7 mouse cellular contexts compared by ENCODE assay signal in the genomic region with DNA sequence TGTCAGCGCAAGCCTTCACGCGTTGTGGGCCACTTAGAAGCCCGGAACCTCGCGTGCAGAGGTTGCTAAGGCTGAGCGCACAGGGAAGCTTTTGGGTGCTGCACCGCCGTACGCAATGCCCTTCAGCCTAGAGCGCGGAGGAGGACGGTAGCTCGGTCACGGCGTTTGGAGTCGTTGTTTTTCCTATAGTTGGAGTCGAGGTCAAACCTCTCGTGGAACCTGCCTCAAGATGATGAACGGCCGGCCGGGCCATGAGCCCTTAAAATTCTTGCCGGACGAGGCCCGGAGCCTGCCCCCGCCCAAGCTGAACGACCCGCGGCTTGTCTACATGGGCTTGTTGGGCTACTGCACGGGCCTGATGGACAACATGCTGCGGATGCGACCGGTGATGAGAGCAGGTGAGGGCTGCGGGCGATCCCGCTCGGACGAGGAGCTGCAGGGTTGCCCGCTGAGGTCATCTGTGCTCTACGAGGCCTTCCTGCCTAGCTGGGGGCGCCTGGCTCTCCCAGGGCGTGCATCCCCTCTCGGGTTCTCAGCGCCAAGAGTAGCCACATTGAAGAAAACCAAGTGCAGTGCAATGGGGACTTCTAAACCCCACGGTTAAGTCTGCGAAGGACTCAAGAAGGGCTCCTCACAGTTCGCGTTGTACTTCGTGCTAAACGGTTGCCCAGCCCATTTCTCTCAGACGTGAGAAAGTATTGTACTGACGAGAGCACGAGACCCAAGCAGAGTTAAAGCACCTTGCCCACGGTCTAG. TPM values are rescaled to one million over a fixed set of nuclear protein-coding genes. Genes with fewer than 3 reads are reported as not detected.
DNase-seq lines count a peak whose midpoint lies in the region; ATAC-seq lines count a peak whose summit lies in the region.

TSS of gene Ndufc2 (plus strand) at position 44 of the 756 bp plus-strand sequence.

- DNase-seq in ZHBTc4 (ENCODE audit: low read depth, low spot score): peak; percentile 89
- peak; percentile 86 to 90 for DNase-seq in cerebellum, postnatal 25 days
- peak; percentile 60 to 82 for DNase-seq in frontal cortex, postnatal 36 days (ENCODE audit: low spot score in 2 of 2)
- peak; percentile 77 to 84 for DNase-seq in left cerebral cortex, postnatal 10 days (ENCODE audit: extremely low spot score in 1 of 2, low spot score in 2 of 2)
- DNase-seq in right cerebral cortex, postnatal 25 days: peak; percentile 64

- H3K27ac ChIP-seq in hindbrain, embryonic 15.5 days (replicated peaks): peak within 1 kb of the TSS; percentile 84

- WGBS in hindbrain, embryonic 15.5 days: under 1% methylated on average over 54 of the region's 54 CpGs

- no peaks in the 10 kb centered on the region for H3K9me3 ChIP-seq in hindbrain, embryonic 15.5 days

- H3K4me3 ChIP-seq in hindbrain, embryonic 15.5 days: peak within 1 kb of the TSS; percentile 72

- H3K27me3 ChIP-seq in hindbrain, embryonic 15.5 days: no peaks in the 10 kb centered on the region

- peaks cover 22% of the 10 kb centered on the region for H3K4me1 ChIP-seq in hindbrain, embryonic 15.5 days (replicated peaks)

- intact Hi-C loops in left cerebral cortex, postnatal 10 days (cut with DNase I): no loop called here

- ATAC-seq in hindbrain, embryonic 15.5 days (ENCODE audit: low FRiP score, low read depth): peak; percentile 95
- ATAC-seq in megakaryocyte-erythroid progenitor cell, adult 5-6 weeks (replicated peaks; ENCODE audit: low FRiP score, low TSS enrichment, poor library complexity, severe bottlenecking): peak; percentile 79

- H3K36me3 ChIP-seq in hindbrain, embryonic 15.5 days: no peaks in the 10 kb centered on the region

- H3K4me2 ChIP-seq in hindbrain, embryonic 15.5 days: peak within 1 kb of the TSS; percentile 64

- H3K9ac ChIP-seq in hindbrain, embryonic 15.5 days: peak within 1 kb of the TSS; percentile 98

RNA-seq across cellular contexts. Expression of gene Ndufc2, which starts in this region (rescaled TPM):
- polyA plus RNA-seq in hindbrain, embryonic 15.5 days (2015; fragmentation: Nextera tagmentation; extraction: Ambion mirVana): 440 and 478 TPM in 2 replicates
- 100 to 1,000 TPM; 254 to 277 TPM for total RNA-seq in left cerebral cortex, postnatal 10 days (2021)
- 188 and 266 TPM in 2 replicates for total RNA-seq in megakaryocyte-erythroid progenitor cell, adult 5-6 weeks (2014; fragmentation: Nextera tagmentation)
- 369 and 388 TPM in 2 replicates for total RNA-seq in megakaryocyte-erythroid progenitor cell, adult 5-6 weeks (2017)

Comparison
In these comparisons a context has a peak if more than half of its experiments do, and no peak if none do; other contexts are left out.
1. Peak in every context shown above with its lines: DNase-seq, ATAC-seq, H3K4me3 ChIP-seq and H3K27ac ChIP-seq.